Mouse (Mus musculus) kidney, embryonic 14.5 days (tissue): Measurements from ENCODE around the gene Ugdh. TPM values are rescaled to one million over a fixed set of nuclear protein-coding genes. Genes with fewer than 3 reads are reported as not detected.

Source experiments
- ATAC-seq: fragments of 200-750 bp; cut with Nextera tagmentation; 2 replicates; pipeline ENCODE4 v1.8.0; 2017; ENCODE audit warnings: moderate number of reproducible peaks, mild to moderate bottlenecking, moderate TSS enrichment, moderate library complexity; ENCODE audit not compliant: low FRiP score, low TSS enrichment
- H3K27ac ChIP-seq: fragments of 300-500 bp; sonication (generic); 2 replicates; pipeline ENCODE4 v1.5.1; 2014; ENCODE audit warnings: low read depth, mild to moderate bottlenecking, low read length, moderate library complexity, mixed read lengths
- H3K27me3 ChIP-seq: fragments of 300-500 bp; sonication (generic); 2 replicates; pipeline ENCODE4 v1.6.1; 2014; ENCODE audit warnings: mild to moderate bottlenecking, low read length; ENCODE audit not compliant: control insufficient read depth, insufficient read depth
- H3K36me3 ChIP-seq: fragments of 300-500 bp; sonication (generic); 2 replicates; pipeline ENCODE4 v1.6.1; 2014; ENCODE audit warnings: low read length, mixed read lengths; ENCODE audit not compliant: control insufficient read depth, insufficient read depth
- H3K4me1 ChIP-seq: fragments of 300-500 bp; sonication (generic); 2 replicates; pipeline ENCODE4 v1.6.1; 2014; ENCODE audit warnings: low read length, mixed read lengths; ENCODE audit not compliant: control insufficient read depth, insufficient read depth
- H3K4me2 ChIP-seq: fragments of 300-500 bp; sonication (generic); replicated peaks from 2 replicates; pipeline ENCODE4 v1.6.1; 2014; ENCODE audit warnings: low read depth, mild to moderate bottlenecking, low read length
- H3K4me3 ChIP-seq: fragments of 300-500 bp; sonication (generic); 2 replicates; pipeline ENCODE4 v1.5.1; 2014; ENCODE audit warnings: mild to moderate bottlenecking, low read length
- H3K9ac ChIP-seq: fragments of 300-500 bp; sonication (generic); 2 replicates; pipeline ENCODE4 v1.6.1; 2014; ENCODE audit warnings: low read depth, mild to moderate bottlenecking, low read length, moderate library complexity
- H3K9me3 ChIP-seq: fragments of 300-500 bp; sonication (generic); 2 replicates; pipeline ENCODE4 v1.6.1; 2016; ENCODE audit warnings: low read length; ENCODE audit not compliant: control insufficient read depth
- WGBS: fragments of 180-500 bp; shearing (Covaris S2); extraction: QIAGEN DNeasy Blood & Tissue Kit; methylation state at CpG from one replicate; pipeline ENCODE4 v1.1.7; 2014; 5-methylcytosine and 5-hydroxymethylcytosine counted together
- polyA plus RNA-seq: library from polyadenylated mRNA; unstranded; fragments of >200 nt; fragmentation: Nextera tagmentation; extraction: Ambion mirVana; gene quantifications from 2 replicates; pipeline ENCODE4 v1.2.1, GENCODE M21; 2014

Gene Ugdh
- polyA plus RNA-seq, 1 experiment from 2014 or later: 68.9 TPM

DNA sequence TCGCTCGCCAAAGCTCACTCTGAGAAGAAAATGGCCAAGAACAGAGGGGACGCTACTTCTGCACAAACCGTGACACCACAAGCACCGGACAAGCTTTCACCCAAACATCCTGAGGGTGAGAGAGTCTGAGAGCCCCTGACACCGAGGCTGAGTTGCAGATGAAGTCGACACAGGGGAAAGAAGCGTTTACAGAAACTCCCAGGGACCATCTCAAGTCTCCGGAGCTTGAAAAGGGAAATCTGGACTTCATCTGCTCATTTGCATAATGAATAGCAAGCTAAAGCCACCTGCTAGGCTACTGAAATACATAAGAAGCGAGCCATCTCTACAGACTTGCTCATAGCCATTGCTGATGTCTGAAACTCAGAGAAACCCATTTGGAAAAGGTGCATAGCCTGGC, 16.6 kb downstream of the Ugdh start:
- Histone ChIP-seq H3K4me1 (peaks cover 7% of the 10 kb centered on the region; the same call in 1 of the 2 replicates), H3K4me2 (no peak overlapping the region), H3K27me3 (no peaks in the 10 kb centered on the region), H3K9ac (no peak overlapping the region), H3K27ac (no peak overlapping the region), H3K36me3 (peaks cover 38% of the 10 kb centered on the region; the same call in 1 of the 2 replicates), H3K4me3 (no peak overlapping the region), H3K9me3 (no peaks in the 10 kb centered on the region)
- WGBS: 84% methylated on average over 10 of the region's 10 CpGs
- no peak for ATAC-seq

DNA sequence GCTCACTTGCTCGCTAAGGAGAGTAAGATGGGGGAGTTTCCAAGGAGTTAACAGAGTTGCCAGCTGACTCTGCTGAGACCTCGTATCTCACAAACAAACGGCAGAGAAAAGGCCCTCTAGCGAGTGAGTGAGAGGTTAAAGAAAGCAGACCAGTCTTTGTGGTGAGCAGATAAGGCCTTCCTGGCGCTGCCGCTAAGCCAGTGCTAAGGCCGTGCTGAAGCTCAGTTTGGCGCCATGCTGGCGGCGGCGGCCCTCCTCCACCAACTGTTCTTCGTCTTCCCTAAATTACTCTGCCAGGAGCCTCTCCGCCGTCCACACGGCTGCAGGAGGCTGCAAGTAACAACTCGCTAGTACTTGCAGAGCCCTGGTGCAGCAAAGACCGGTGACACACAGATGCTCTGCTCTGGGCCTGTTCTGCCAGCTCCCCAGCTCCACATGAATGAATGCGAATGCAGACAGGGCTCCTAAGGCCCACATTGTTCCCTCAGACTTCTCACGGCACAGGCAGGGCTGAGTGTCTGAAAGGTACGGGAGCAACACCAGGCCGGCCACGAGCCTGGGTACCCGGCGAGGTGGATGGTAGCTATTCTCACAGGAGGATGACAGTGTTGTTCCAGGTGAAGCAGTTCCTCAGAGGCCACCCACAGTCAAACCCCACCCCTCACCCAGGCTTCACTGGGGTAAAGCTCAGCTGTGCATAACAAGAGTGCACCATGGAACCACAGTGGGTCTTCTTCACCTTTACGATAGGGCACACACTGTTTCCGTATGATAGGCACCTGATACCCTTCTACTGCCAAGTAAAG, 19.9 kb downstream of the Ugdh start:
- peak; percentile 76 for ATAC-seq
- Histone ChIP-seq H3K9ac (peak overlapping the region; percentile 52; the same call in 1 of the 2 replicates), H3K27ac (peak overlapping the region; percentile 86), H3K27me3 (no peaks in the 10 kb centered on the region), H3K4me1 (peaks cover 7% of the 10 kb centered on the region; the same call in 1 of the 2 replicates), H3K4me2 (peak overlapping the region; percentile 3), H3K36me3 (peaks cover 29% of the 10 kb centered on the region; the same call in 1 of the 2 replicates), H3K9me3 (no peaks in the 10 kb centered on the region), H3K4me3 (no peak overlapping the region)
- 21% methylated on average over 26 of the region's 26 CpGs for WGBS

DNA sequence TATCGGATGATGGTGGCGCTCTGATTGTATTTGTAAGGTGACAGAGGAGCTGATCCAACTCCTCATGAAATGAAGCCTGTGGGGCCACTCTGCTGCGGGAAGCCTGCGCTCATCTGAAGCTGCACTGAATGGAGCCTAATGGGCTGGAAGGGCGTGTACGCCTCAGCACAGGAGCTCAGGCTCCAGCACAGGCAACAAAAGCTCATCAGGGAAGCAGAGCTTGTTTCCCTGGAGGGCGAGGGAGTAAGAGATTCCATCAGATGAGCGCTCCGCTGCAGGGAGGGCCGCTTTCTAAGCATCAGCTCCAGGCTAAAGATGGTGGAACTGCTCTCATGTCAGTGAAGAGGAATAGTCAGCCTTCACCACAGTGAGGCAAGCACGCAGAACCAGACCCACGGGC, 27.8 kb downstream of the Ugdh start:
- Histone ChIP-seq H3K27me3 (no peaks in the 10 kb centered on the region), H3K4me3 (no peak overlapping the region), H3K27ac (no peak overlapping the region), H3K4me2 (no peak overlapping the region), H3K9ac (no peak overlapping the region), H3K36me3 (peaks cover 43% of the 10 kb centered on the region), H3K9me3 (no peaks in the 10 kb centered on the region), H3K4me1 (no peaks in the 10 kb centered on the region)
- WGBS: 63% methylated on average over 12 of the region's 12 CpGs
- ATAC-seq: no peak

DNA sequence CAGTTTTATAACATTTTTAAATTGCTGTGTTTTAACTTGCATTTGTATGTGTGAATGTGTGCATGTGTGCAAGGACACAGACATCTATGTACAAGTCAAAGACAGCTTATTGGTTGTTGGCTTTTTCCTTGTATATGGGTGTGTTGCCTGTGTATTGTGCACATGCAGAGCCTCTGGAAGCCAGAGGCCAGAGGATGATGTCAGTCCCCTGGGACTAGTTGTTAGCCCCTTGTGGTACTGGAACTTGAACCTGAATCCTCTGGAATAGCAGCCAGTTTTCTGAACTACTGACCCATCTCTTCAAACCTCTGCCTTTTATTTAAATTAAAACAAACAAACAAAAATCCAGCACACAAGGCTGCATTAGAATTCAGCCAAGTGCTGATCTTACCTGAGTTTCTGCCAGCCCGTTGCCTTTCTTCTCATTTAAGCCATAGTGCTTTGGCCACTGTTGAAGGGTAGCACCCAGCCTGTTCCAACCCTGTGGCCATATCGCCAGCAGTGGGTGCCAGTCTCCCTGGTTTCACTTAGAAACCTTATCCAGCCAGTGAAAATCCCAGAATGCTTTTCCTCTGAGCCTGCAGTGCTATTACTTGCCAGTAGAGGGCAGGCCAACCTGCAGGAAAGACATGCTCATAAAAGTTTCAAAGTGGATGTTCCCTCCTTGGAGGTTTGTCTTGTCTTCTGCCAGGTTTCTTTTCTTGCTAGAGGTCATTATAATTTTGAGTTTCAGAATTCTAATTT, 34.3 kb downstream of the Ugdh start:
- Histone ChIP-seq H3K27ac (no peak overlapping the region), H3K27me3 (no peaks in the 10 kb centered on the region), H3K4me2 (no peak overlapping the region), H3K36me3 (peaks cover 67% of the 10 kb centered on the region), H3K9ac (no peak overlapping the region), H3K4me1 (no peaks in the 10 kb centered on the region), H3K9me3 (no peaks in the 10 kb centered on the region), H3K4me3 (no peak overlapping the region)
- WGBS: 35% methylated on average over 2 of the region's 2 CpGs
- 0 out of 2 replicates have a peak, but pooled peaks have one; percentile 66 for ATAC-seq

DNA sequence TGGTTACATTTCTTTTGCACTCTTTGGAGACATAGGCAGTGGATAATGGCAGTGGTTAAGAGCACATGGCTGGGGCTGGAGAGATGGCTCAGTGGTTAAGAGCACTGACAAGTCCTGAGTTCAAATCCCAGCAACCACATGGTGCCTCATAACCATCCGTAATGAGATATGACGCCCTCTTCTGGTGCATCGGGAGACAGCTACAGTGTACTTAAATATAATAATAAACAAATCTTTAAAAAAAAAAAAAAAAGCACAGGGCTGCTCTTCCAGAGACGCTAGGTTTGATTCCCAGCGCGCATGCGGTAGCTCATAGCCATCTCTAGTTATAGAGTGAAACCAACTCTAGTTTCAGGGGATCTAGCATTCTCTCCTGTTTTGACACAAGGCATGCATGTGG, 41.3 kb downstream of the Ugdh start:
- H3K36me3 ChIP-seq: peaks cover 43% of the 10 kb centered on the region
- no peak for ATAC-seq
- WGBS: 94% methylated on average over 7 of the region's 7 CpGs

DNA sequence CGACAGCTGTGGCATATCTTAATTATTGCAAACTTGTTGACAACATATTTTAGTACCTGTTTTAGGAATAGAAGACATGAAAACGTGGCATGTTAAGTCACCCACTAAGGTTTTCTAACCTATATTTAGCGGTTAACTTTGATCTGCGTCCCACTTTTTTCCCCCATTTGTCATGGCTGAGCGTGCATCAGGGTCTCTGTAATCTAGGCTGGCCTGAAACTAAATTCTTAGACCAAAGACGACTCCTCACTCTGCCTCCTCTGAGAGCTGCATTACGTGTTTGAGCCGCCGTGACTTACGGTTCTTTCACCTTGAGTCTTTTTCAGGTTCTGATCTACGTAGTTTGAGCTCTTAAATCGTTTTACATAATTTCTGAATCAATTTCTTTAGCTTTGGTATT, 44.0 kb downstream of the Ugdh start:
- Histone ChIP-seq H3K4me1 (peaks cover 8% of the 10 kb centered on the region; the same call in 1 of the 2 replicates), H3K4me3 (peak overlapping the region; percentile 71), H3K36me3 (peaks cover 50% of the 10 kb centered on the region), H3K9ac (peak overlapping the region; percentile 60), H3K27ac (0 out of 2 replicates have a peak overlapping the region, but pooled peaks have one; percentile 10), H3K27me3 (no peaks in the 10 kb centered on the region), H3K9me3 (no peaks in the 10 kb centered on the region), H3K4me2 (peak overlapping the region; percentile 57)
- ATAC-seq: peak; percentile 45; the same call in 1 of the 2 replicates
- 2% methylated on average over 12 of the region's 12 CpGs for WGBS

More for the DNA sequence above, 41.3 kb downstream of the Ugdh start:
- H3K9ac ChIP-seq: no peak overlapping the region
- H3K4me1 ChIP-seq: peaks cover 8% of the 10 kb centered on the region; the same call in 1 of the 2 replicates
- H3K9me3 ChIP-seq: no peaks in the 10 kb centered on the region
- H3K27ac ChIP-seq: no peak overlapping the region
- no peaks in the 10 kb centered on the region for H3K27me3 ChIP-seq
- H3K4me2 ChIP-seq: no peak overlapping the region
- no peak overlapping the region for H3K4me3 ChIP-seq

DNA sequence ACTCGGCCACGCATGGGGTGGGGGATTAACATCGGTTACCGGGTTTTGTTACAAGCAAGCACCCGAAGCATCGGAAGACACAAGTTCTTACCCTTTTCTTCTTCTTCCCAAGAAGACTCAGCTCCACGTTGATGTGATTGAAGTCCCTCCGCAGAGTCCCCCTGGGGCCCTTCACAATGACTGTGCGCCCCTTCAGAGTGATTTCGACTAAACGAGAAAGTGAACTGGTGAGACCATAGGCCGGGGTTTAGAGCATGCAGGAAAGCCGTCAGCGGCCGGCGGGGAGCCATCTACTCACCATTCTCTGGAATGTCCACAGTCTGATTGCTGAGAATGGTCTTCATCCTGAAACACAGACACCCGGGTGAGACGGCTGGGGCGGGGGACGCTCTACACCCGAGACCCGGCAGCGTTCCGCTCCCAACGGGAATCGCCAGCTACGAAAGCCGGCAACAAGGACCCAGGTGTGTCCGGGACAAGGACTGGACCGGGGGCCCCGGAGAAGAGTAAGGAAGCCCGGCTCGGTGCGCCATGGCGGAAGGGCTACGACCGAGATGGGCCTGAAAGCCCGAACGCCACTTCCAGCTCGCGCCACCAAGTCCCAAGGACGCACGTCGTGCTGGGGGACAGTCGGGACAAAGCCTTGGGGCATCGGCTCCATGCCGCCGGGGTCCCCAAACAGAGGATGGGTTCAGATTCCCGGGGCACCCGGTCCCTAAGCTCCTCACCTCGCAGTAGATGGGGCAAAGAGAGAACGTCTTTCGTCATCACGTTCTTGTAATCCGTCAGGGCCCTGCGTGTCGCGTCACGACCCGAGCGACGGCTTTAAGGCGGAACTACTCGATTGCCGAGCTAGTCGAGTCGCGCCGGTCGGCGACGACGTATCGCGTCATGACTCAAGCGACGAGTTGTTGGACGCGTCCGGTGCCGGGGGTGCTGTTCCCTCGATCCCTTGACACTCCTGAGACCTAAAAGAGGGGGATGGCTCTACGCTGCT, 44.8 kb downstream of the Ugdh start, which contains the start of the genes Rpl9 and Lias:
Gene Rpl9 (minus strand): TSS at position 797 of the 997 bp plus-strand sequence.
Gene Lias (plus strand): TSS at position 850 of the 997 bp plus-strand sequence.
- H3K36me3 ChIP-seq: peaks cover 44% of the 10 kb centered on the region
- WGBS: under 1% methylated on average over 81 of the region's 83 CpGs

More for the DNA sequence above, 44.8 kb downstream of the Ugdh start, which contains the start of the genes Rpl9 and Lias:
- Histone ChIP-seq H3K27me3 (no peaks in the 10 kb centered on the region), H3K9me3 (no peaks in the 10 kb centered on the region), H3K9ac (peak within 1 kb of the TSS; percentile 95), H3K27ac (peak within 1 kb of the TSS; percentile 74), H3K4me3 (peak within 1 kb of the TSS; percentile 71), H3K4me1 (peaks cover 8% of the 10 kb centered on the region; the same call in 1 of the 2 replicates), H3K4me2 (peak within 1 kb of the TSS; percentile 89)
- peak; percentile 97 for ATAC-seq
